Mouse (Mus musculus): ENCODE measurements around the gene Ctbp1.

Ctbp1 gene

DNA sequence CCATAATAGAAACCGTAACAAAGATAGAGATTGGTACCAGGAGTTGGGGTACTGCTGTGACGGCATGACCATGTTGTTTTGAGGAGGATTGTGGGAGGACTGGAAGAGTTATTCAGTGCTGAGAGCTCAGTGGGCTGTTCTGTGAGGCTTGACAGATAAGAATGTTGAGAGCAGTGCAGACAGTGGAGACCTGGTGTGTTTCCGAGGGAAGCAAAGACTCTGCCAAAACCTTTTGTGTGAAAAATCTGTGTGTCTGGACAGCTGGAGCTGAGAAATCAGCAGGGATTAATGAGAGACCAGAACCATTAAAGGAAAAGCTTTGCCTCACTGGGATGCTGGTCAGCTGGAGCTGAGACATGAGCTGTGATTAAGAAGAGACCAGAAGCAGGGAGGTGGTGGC is 34.9 kb downstream of the Ctbp1 start:
- no peak for DNase-seq

DNA sequence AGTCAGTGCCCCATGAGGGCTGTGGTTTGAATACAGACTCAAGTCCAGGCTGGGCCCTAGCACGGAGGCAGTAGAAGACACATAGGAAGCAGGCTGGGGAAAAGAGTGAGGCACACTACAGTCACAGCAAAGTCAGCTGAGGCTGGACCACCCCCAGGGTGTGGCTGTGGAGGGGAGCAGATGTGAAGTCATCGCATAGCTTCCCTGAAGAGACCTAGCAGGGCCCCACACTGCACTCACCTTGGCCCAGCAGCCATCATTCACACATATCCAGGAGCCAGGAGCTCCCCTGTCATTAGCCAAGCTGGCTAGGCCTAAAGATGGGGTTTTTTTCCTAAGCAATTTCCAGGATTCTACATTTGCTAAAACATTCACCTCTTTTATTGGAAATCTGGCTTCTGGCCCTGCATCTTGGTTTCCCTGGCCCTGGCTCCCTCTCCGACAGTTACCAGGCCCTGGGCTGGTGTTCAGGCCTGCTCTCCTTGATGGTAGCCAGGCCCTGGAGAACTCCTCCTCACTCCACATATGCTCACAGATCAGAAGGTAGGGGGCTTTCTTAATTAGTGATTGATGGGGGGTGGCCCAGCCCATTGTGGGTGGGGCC is 35.6 kb downstream of the Ctbp1 start:
- no peak for DNase-seq

DNA sequence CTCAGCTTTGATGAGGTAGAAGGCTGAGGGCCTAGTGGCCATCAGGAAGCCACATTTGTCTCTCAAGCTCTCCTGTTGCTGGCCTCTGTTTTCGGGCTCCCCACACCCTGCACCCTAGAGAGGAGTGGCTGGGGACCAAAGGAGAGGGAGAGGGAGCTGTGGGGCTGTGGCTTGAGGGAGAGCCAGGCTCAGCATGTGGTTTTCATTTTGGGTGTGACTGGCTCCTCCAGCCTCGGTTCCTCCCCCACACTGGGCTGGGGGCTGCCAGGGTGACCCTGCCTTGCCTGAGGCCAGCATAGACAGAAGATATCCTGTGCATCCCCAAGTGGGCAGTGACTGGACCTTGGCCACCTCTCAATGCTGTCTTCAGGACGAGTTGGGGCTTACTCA is 36.5 kb downstream of the Ctbp1 start:
- DNase-seq = no peak

DNA sequence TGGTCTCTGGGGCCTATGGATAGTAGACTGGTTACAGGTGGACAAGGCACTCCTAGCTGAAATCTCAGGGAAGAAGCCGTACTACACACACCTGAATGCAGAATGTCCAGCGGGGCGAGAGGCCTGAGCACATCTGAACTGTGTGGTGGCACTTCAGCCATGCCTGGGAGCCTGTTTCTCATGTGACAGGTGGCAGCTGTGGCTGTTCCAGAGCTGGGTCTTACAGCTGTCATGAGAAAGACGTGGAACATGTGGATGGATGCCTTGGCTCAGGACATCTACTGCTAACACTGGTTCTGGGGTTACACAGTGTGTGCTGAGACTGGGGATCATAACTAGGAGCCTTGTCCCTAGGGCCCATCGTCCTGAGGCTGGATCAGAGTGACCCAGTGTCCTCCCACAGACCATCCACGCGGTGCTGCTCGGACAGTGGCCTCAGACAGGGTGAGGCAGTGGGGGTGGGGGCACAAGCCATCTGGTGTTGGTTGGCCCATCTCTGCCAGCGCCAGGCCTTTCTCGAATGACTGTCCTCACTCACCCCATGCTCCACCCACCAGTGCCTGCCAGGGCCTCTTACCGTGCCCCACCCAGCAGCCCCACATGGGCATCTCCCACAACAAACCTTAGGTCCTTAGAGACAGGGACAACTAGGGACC is 37.1 kb downstream of the Ctbp1 start:
- DNase-seq = no peak

DNA sequence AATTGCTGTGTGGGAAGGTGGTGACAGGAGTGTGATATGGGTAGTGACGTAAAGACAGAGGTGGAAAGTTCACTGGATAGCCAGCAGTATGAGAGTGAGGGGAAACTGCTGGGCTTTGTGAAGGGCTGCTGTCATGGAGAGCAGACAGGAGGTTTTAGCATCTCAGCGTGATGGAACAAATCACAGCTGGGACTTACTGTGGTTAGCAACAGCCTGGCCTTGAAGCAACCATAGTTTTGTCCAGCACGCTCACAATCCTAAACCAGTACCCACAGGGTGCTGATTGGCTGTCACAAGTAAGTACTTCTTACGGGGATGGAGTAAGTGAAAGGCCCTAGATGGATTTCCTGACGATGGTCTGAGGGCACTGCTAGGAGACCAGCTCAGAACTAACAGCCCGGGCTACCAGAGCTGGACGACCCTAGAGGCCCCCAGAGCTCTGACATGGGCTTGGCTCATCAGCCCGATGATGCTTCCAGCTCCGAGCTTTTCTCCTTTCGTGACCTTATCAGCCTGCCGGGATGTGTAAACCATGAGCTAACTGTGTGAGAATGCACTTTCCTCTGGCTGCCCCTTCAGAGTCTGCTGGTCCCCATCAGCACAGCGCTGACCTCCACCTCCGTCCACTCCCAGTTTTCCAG is 40.3 kb downstream of the Ctbp1 start:
- DNase-seq = no peak

DNA sequence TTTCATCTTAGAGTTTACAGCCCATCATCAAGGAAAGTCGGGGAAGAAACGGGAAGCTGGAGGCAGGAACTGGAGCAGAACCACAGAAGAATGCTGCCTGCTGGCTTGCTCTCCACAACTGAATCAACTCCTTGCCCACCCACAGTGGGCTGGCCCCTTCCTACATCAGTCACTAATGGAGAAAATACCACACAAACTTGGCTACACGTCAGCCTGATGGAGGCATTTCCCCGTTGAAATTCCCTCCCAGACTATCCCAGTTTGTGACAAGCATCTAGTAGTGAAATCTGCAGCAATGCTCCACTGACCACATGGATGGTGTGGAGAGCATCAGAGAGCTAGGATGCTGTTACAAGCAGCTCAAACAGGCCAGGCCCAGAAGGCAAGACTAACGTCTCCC is 42.0 kb downstream of the Ctbp1 start:
- no peak for DNase-seq

DNA sequence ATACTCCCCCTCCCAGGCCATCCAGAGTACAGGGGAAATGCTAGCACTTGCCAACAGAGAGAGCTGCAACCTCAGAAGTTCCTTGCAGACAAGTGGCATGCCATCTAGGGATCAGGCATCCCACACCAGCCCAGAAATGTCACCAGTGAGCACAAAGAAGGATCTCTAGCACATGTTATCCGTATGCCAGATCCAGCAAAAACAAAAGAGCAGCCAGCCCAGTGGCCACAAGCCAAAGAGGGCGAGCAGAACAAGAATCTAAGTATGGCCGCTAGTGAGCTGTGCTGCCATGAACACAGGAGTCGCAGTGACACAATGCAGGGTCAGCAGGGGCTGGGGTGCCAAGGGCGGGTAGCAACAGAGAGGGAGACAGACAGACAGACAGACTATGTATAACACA is 44.5 kb downstream of the Ctbp1 start:
- no peak for DNase-seq

DNA sequence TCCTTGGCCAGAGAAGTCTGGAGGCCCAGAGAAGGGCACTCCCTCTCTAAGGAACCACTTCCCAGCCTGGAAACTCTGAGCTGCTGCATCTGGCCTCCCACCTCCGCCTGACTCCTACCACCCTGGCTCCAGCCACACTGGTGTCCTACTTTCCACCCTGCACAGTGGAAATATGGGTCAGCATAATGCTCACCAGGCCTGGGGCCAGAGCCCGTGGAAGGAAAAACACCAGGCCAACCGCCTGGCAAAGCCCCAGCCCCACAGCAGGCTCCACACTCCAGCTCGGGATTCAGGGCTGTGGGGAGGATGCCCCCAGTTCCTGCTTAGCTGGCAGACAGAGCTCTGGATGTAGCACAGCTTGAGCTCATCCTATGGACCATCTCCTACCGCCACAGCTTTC is 46.4 kb downstream of the Ctbp1 start:
- DNase-seq = peak; percentile 81

DNA sequence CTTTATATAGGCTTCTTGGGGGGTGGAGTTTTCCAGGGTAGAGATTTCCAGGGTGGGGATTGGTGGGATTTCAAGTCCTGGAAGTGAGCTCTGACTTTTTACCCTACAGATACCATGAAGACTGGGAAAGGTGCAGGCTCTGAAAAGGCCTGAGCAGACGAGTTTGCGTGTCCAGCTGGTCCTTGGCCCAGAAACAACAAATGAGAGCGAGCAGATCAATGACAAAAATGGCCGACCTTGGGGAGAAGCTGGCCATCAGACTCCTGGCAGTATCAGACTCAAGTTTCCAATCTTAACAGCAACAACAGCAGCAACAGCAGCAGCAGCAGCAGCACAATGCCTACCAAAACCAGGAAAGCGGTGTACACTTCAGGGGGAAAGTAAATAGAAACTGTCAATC is 49.1 kb downstream of the Ctbp1 start:
- no peak for DNase-seq

DNA sequence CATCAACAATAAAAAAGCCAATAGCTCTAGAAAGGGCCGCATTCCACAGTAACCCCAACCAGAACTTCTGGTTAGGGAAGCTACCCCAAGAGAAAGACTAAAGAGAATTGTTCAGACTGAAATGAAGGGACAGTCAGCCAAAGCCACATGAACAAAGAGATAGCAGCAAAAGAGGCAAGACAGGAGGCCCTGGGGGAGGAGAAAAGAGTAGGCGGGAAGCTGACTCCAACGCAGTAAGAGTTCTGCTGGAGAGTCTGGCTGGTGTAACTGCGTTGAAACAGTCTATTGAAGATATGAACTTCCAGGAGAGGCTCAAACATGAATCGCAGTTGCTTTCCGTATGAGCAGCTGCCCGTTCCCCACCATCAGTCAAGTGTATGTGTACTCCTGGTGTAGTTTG is 50.3 kb downstream of the Ctbp1 start:
- no peak for DNase-seq

DNA sequence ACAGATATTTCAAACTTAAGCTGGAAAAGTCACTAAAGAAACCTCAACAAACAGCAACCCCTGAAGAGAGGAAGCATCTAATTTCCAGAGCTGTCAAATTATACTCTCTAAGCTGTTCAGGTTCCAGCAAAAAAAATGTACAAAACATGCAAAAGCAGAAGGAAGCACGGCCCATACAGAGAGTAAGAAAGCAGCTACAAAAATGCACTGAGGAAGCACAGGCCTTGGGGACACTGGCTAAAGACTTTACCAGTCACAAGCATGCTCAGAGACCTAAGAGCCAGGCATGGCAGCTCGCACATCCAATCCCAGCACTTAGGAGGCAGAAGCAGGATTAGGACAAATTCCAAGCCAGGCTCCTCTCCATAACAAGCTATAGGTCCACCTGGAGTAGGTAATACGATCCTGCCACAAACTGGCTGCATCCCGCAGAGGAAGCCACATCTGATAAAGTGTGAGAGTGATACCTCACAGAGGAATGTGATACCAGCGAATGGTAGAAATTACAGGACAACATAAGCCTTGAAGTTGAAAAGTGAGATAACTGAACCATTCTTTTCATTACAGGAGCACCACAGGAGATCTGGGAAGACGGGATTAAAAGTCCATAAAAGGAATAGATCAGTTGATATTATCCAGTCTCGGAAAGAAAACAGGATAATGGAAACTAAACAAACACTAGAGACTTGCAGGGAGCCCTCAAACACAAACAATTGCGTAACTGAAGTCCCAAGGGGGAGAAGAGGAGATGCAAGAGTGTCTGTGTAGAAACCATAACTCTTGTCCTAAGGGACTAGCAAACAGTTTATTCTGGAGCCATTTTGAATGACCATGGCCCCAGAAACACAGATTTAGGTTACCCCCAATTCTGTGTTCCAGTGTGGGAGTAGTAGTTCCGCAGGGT is 51.7 kb downstream of the Ctbp1 start:
- DNase-seq = no peak

DNA sequence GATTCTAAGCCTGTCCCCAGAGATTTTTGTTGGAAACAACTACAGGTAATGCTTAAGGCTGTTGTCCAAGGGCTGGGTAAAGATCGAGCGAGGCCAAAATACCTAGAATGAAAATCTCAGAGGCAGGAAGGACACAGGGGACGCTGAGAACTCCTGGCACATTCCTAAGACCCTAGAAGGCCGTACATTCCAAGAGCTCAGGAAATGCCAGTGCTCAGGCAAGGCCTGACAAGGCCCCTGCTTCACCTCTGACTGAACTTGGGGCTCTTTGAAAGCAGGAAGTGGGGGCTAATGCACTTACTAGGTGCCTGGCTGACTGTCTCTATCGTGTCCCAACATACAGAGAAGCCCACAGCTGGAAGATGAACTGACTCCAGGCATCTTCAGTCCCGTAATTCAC is 52.4 kb downstream of the Ctbp1 start:
- no peak for DNase-seq

DNA sequence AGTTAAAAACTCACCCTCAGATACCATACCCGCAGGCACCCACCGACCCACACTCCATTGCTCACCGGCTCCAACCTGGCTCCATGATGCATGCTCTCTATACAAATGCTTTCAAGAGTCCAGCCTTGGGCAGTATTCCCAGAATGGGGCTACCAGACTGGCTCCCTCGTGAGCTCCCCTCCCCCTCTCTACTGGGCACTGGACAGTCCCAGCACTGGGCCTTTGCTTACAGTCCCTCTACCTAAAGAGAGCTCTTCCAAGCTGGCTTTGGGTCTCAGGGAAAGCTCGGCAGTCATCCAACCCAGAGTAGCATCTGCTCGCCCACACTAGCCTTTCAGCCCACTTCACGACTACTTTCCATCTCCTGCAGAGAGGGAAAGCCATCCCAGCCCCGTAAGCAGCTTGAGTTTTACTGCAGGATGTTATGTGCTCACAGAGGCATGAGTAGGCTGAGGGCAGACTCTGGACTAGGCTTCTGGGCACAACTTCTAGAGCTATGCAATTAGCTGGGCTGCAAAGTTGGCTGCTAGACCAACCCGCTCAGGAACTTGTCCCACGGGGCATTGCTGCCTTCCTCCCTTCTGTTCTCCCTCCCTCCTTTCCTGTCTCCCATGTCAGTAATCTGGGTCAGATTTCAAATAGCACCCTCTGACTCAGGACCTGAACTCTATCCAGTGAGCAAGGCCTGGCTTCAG is 54.3 kb downstream of the Ctbp1 start:
- DNase-seq = peak; percentile 83

DNA sequence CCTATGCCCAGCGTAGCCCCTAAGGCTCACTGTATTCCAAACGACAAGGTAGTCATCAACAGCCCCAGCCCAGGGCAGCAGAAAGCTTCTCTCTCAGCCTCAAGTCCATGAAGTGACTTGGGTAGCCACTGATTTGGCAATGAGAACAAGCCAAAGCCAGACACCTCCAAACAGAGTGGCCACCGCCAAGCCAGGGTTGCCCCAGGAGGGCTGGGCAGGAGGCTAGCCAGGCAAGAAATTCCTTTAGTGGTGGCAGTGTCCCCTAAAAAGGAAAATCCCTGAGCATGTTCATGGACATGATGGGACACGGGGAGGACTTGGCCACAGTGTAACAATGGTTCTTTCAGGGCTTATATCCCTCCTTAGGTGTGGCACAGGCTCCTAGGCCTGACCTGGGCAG is 55.0 kb downstream of the Ctbp1 start:
- no peak for DNase-seq

DNA sequence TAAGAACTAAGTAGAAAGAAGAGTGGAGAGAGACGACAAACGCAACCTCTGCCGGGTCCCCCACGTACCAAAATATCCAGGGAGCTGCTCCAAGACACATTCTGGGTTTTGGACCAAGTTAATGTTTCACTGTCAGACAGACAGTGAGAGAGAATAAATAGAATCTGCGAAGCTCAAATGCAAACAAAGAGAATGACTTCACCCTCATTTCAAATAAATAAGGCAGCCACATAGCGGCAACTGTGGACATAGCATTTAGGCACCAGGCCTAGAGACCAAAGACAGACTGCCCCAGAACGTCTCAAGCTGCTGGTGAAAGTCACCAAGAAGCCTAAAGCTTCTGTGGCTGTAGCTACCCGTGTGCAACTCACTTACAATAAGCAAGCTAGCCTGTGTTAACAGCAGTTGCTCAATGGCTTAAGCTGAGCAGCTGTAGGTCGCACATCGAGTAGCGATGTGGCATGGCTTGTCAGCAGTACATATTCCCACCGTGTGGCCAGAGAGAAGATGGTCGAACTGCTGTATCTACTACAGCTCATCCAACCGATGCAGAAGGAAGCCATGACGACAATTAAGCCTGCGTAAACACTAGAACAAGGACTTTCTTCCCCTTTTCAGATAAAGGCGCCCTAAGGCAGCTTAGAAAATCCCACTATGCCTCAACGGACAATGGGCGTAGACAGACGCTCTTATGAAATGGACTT is 55.9 kb downstream of the Ctbp1 start:
- DNase-seq = no peak

DNA sequence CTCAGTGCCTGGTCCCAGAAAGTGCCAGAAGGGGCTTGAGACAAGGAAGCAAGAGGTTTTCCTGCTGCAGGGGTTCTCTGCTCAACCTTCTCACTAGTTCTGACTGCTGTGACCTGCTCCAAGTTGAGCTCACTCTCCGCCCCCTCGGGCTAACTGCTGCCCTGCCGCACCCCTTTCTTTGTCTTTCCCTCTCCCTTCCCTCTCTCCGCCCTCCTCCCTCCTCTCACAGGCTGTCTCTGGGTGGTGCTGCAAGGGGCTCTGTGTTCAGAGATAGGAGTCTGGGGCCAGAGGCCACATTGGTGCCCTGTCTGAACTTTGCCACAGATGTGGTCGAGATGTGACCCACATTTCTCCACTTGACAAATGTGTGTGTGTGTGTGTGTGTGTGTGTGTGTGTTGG is 56.7 kb downstream of the Ctbp1 start, which contains the start of gene Spon2:
Gene Spon2 (minus strand): TSS at position 375 of the 400 bp plus-strand sequence.
- DNase-seq = no peak

DNA sequence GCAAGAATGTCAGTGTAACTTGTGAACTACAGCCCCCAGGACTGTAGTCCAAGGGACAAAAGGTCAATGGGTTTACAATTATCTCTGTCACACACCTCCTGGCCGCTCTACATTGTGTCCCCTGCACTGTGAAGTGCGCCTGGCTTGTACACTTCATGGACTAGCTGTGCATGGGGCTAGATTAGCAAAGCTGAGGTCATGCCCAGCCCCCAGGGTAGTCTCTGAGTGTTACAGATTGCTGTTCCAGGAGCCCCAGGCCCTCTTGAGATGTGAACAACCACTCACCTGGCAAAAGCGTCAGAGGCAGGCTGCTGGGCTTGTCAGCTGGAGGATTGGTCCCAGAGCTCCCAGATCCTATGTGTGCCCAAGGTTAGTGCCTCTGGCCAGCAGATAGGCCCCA is 57.1 kb downstream of the Ctbp1 start:
- DNase-seq = no peak

DNA sequence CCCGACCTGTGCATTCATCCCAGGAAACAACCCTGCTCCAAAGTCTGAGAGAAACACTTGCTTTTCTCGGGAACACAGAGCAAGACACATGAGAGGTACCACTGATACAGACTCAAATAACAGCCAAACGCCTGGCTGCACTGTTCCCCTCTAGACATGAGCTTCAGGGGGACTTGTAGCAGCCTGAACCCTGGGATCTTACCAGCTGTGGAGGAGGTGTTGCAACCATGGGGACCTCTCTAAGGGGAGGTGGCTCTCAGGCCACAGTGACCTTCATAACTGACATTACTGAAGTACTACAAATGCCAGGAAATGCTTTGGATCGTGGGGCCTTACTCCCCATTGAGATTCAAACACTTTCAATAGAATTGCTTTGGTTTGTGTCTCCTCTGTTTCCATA is 60.1 kb downstream of the Ctbp1 start:
- no peak for DNase-seq

DNA sequence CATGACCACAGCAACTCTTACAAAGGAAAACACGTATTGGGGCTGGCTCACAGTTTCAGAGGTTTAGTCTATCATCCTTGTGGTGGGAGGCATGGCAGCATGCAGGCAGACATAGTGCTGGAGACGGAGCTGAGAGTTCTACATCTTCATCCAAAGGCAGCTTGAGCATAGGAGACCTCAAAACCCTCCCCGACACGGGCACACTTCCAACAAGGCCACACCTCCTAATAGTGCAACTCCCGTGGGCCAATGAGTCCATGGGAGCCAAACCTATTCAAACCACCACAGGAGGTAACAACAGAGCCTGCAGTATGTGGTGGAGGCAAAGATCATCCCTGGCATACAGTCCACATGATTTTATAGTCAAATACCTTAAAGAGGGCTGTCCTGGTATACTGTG is 63.5 kb downstream of the Ctbp1 start:
- DNase-seq = no peak

DNA sequence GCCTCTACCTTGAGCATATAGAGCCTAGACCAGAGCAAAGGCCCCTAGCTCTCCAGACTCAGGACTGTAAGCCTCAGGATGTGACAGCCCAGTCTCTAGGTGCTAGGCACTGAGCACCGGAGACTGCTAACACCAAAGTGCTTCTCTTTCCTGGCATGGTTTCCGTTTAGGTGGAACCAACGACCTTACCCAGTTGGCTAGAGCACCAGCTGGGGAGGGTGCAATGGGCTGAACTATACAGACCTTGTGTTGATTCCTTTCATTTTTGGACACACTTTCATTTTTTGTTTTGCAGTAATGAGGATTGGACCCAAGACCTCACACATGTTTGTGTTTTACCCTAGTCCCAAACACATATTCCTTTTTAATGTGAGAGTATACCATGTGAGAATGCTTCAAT is 64.3 kb downstream of the Ctbp1 start:
- no peak for DNase-seq

DNA sequence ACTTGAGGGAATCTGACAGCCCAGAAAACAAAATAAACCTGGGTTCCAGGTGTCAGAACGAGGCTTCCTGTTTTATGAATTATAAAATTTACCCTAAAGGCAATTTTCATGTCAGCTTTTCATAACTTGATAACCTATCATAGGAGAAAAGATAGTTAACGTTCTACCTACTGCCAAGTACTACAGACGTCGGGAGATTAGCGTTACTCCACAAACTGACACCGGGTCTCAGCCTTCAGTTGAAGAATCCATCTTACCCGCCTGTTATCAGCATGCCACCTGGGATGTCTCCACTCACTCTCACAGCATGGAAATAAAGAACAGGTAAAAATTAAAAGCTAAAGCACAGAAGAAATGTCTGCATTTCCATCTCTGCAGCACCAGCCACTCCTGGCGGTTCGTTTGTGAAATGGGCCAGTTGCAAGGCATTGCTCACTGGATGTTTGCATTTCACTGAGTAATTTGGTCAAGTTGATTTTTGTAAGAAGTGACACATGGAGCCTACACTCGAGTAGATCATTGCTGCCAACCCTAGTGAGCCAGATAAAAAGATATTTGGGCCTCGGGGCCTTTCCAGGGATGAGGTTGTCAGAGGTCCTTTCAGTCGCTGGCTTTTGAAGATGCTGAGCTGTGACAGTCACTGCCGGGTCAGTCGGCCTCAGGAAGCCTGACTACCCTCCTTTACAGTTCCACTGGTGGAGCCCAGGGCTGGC is 66.1 kb downstream of the Ctbp1 start:
- DNase-seq = no peak

DNA sequence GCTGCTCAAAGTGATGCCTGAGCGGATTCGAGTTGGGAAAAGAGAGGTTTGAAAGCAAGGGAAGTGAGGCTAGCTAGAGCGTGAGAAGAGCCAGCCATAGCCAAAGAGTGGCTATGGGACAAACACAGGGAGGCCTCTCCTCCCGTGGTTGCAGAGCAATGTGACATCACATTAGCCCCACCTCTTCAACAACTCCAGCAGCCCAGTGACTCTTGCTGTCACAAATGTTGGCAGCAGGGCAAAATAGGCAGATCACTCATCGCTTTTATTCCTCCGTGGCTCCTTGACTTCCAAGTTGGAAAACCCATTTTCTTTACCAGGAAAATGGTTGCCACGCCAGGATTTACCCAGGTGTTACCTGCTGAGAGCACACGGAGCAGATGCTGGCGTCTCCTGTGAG is 67.7 kb downstream of the Ctbp1 start:
- DNase-seq = no peak

All from right cerebral cortex, adult 18-20 months (tissue).